Mouse (Mus musculus) heart, embryonic 11.5 days (tissue): ENCODE data around the gene Dnajb4. TPM values are rescaled to one million over a fixed set of nuclear protein-coding genes. Genes with fewer than 3 reads are reported as not detected.

Experiments used
- ATAC-seq: fragments of 200-750 bp; cut with Nextera tagmentation; replicated peaks from 2 replicates; pipeline ENCODE4 v1.8.0; 2017; ENCODE audit warnings: moderate library complexity; ENCODE audit not compliant: insufficient number of reproducible peaks, low FRiP score, low TSS enrichment
- H3K27ac ChIP-seq: fragments of 300-500 bp; sonication (generic); 2 replicates; pipeline ENCODE4 v1.5.1; 2014; ENCODE audit warnings: mild to moderate bottlenecking, low read depth, low read length
- H3K27me3 ChIP-seq: fragments of 300-500 bp; sonication (generic); 2 replicates; pipeline ENCODE4 v1.6.1; 2014; ENCODE audit warnings: mild to moderate bottlenecking, low read length, mixed read lengths; ENCODE audit not compliant: control insufficient read depth, insufficient read depth
- H3K36me3 ChIP-seq: fragments of 300-500 bp; sonication (generic); 2 replicates; pipeline ENCODE4 v1.6.1; 2014; ENCODE audit warnings: mild to moderate bottlenecking, low read length, moderate library complexity, mixed read lengths; ENCODE audit not compliant: control insufficient read depth, insufficient read depth
- H3K4me1 ChIP-seq: fragments of 300-500 bp; sonication (generic); 2 replicates; pipeline ENCODE4 v1.6.1; 2014; ENCODE audit warnings: low read length; ENCODE audit not compliant: control insufficient read depth, insufficient read depth
- H3K4me2 ChIP-seq: fragments of 300-500 bp; sonication (generic); 2 replicates; pipeline ENCODE4 v1.6.1; 2014; ENCODE audit warnings: mild to moderate bottlenecking, moderate library complexity
- H3K4me3 ChIP-seq: fragments of 300-500 bp; sonication (generic); 2 replicates; pipeline ENCODE4 v1.5.1; 2014; ENCODE audit warnings: low read depth, low read length
- H3K9ac ChIP-seq: fragments of 300-500 bp; sonication (generic); 2 replicates; pipeline ENCODE4 v1.6.1; 2014; ENCODE audit warnings: mild to moderate bottlenecking, low read depth, low read length, moderate library complexity
- H3K9me3 ChIP-seq: fragments of 300-500 bp; sonication (generic); replicated peaks from 2 replicates; pipeline ENCODE4 v1.6.1; 2016; ENCODE audit warnings: low read length; ENCODE audit not compliant: control insufficient read depth
- WGBS: fragments of 180-500 bp; shearing (Covaris S2); extraction: QIAGEN DNeasy Blood & Tissue Kit; methylation state at CpG from one replicate; pipeline ENCODE4 v1.1.7; 2014; ENCODE audit not compliant: insufficient replicate concordance; 5-methylcytosine and 5-hydroxymethylcytosine counted together
- polyA plus RNA-seq: library from polyadenylated mRNA; unstranded; fragments of >200 nt; fragmentation: Nextera tagmentation; extraction: Ambion mirVana; gene quantifications from 2 replicates; pipeline ENCODE4 v1.2.1, GENCODE M21; 2014

Gene Dnajb4
- polyA plus RNA-seq, 1 experiment from 2014 or later: 46.2 TPM

- H3K9me3 ChIP-seq: no peaks in the 10 kb centered on the region
- no peak overlapping the region for H3K4me2 ChIP-seq
- no peak overlapping the region for H3K4me3 ChIP-seq
- 89% methylated on average over 1 of the region's 1 CpGs for WGBS
- no peak for ATAC-seq
- H3K27ac ChIP-seq: no peak overlapping the region
- H3K9ac ChIP-seq: no peak overlapping the region
- peaks cover 20% of the 10 kb centered on the region for H3K36me3 ChIP-seq
- no peaks in the 10 kb centered on the region for H3K27me3 ChIP-seq
- H3K4me1 ChIP-seq: no peaks in the 10 kb centered on the region
These were observed 29.5 kb upstream of the Dnajb4 start for GRCm38 (mm10) chr3:152239592-152239991.

DNA sequence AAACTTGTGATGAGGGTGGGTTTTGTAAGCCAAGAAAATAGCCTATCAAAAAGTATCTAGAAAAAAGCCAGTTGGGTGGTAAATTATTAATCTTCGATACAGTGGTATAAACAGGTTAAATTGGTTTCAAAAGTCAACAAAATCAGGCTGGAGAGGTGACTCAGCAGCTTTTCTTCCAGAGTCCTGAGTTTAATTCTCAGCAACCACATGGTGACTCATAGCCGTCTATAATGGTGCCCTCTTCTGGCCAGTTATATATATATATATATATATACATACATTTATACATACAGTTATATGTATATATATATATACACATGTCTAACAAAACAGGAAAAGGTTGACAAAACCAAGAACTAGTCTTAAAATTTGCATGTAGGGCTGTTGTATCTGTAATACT is 28.7 kb upstream of the Dnajb4 start:
- no peak overlapping the region for H3K9ac ChIP-seq
- 0 out of 2 replicates have a peak, but pooled peaks have one; percentile 43 for ATAC-seq
- peaks cover 22% of the 10 kb centered on the region for H3K36me3 ChIP-seq
- no peaks in the 10 kb centered on the region for H3K9me3 ChIP-seq
- no peaks in the 10 kb centered on the region for H3K4me1 ChIP-seq
- H3K27ac ChIP-seq: no peak overlapping the region
- no peak overlapping the region for H3K4me3 ChIP-seq
- WGBS: 66% methylated on average over 2 of the region's 2 CpGs
- H3K4me2 ChIP-seq: no peak overlapping the region
- no peaks in the 10 kb centered on the region for H3K27me3 ChIP-seq

GRCm38 (mm10) chr3:152235805-152236204 is 25.7 kb upstream of the Dnajb4 start:
- Histone ChIP-seq H3K36me3 (peaks cover 26% of the 10 kb centered on the region), H3K4me2 (no peak overlapping the region), H3K4me1 (peaks cover 4% of the 10 kb centered on the region; the same call in 1 of the 2 replicates), H3K9ac (no peak overlapping the region), H3K27ac (no peak overlapping the region), H3K27me3 (no peaks in the 10 kb centered on the region), H3K4me3 (no peak overlapping the region), H3K9me3 (no peaks in the 10 kb centered on the region)
- 92% methylated on average over 1 of the region's 1 CpGs for WGBS
- ATAC-seq: no peak

- peaks cover 24% of the 10 kb centered on the region for H3K36me3 ChIP-seq
- H3K9me3 ChIP-seq: no peaks in the 10 kb centered on the region
- WGBS: 90% methylated on average over 1 of the region's 1 CpGs
These were observed 25.1 kb upstream of the Dnajb4 start for GRCm38 (mm10) chr3:152235238-152235637.

DNA sequence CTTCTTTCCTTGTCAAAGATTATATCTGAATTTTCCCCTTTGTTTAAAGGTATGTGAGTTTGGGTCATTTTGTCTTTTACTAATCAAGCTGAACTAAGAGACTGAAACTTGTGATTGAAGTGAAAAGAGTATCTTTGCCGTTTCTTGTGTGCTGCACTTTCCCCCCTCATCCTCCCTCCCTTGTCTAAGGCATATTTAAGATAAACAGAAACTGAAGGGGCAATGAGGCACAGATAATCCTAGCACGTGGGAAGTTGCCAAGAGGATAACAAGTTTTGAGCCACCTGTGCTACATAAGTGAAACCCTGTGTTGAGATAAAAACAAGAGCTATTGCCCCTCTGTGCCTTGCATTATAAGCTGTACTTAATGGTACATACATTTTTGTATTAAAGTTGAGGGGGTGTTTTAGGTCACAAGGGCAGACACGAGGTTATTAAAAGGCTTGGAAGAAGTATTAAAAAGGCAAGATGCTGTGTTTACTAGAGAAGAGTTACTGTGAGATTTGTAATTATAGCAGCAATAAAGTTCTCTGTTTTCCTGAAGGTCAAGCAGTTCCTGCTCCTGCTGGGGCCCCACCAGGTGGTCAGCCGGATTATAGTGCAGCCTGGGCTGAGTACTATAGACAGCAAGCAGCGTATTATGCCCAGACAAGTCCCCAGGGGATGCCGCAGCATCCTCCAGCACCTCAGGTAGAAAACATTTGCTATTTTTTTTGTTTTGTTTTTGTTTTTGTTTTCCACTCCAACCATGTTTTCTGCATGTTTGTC is 21.4 kb upstream of the Dnajb4 start:
- H3K27ac ChIP-seq: peak overlapping the region; percentile 22; the same call in 1 of the 2 replicates
- H3K4me1 ChIP-seq: peaks cover 4% of the 10 kb centered on the region; the same call in 1 of the 2 replicates
- no peaks in the 10 kb centered on the region for H3K9me3 ChIP-seq
- H3K27me3 ChIP-seq: no peaks in the 10 kb centered on the region
- ATAC-seq: no peak
- H3K4me3 ChIP-seq: no peak overlapping the region
- peaks cover 26% of the 10 kb centered on the region for H3K36me3 ChIP-seq
- WGBS: 58% methylated on average over 6 of the region's 6 CpGs
- no peak overlapping the region for H3K9ac ChIP-seq
- H3K4me2 ChIP-seq: no peak overlapping the region

More at GRCm38 (mm10) chr3:152235238-152235637, 25.1 kb upstream of the Dnajb4 start:
- Histone ChIP-seq H3K4me1 (peaks cover 4% of the 10 kb centered on the region; the same call in 1 of the 2 replicates), H3K9ac (no peak overlapping the region), H3K27me3 (no peaks in the 10 kb centered on the region), H3K4me3 (no peak overlapping the region), H3K4me2 (no peak overlapping the region), H3K27ac (no peak overlapping the region)
- ATAC-seq: no peak

GRCm38 (mm10) chr3:152229271-152229670 is 19.2 kb upstream of the Dnajb4 start:
- no peaks in the 10 kb centered on the region for H3K27me3 ChIP-seq
- no peak overlapping the region for H3K4me2 ChIP-seq
- no peak overlapping the region for H3K4me3 ChIP-seq
- peaks cover 4% of the 10 kb centered on the region; the same call in 1 of the 2 replicates for H3K4me1 ChIP-seq
- no peak overlapping the region for H3K27ac ChIP-seq
- WGBS: 90% methylated on average over 5 of the region's 5 CpGs
- no peak overlapping the region for H3K9ac ChIP-seq
- ATAC-seq: no peak
- peaks cover 31% of the 10 kb centered on the region for H3K36me3 ChIP-seq
- H3K9me3 ChIP-seq: no peaks in the 10 kb centered on the region

- Histone ChIP-seq H3K36me3 (peaks cover 35% of the 10 kb centered on the region), H3K9ac (no peak overlapping the region), H3K9me3 (no peaks in the 10 kb centered on the region), H3K27ac (no peak overlapping the region), H3K4me1 (peaks cover 4% of the 10 kb centered on the region; the same call in 1 of the 2 replicates), H3K27me3 (no peaks in the 10 kb centered on the region), H3K4me3 (no peak overlapping the region), H3K4me2 (no peak overlapping the region)
- WGBS: 86% methylated on average over 7 of the region's 7 CpGs
- ATAC-seq: no peak
These were observed 18.7 kb upstream of the Dnajb4 start for GRCm38 (mm10) chr3:152228843-152229242.

GRCm38 (mm10) chr3:152225906-152226305 is 15.8 kb upstream of the Dnajb4 start:
- H3K27me3 ChIP-seq: no peaks in the 10 kb centered on the region
- no peak for ATAC-seq
- H3K9ac ChIP-seq: no peak overlapping the region
- H3K9me3 ChIP-seq: no peaks in the 10 kb centered on the region
- no peak overlapping the region for H3K4me2 ChIP-seq
- no peak overlapping the region for H3K27ac ChIP-seq
- WGBS: 92% methylated on average over 7 of the region's 7 CpGs
- peaks cover 47% of the 10 kb centered on the region for H3K36me3 ChIP-seq
- H3K4me1 ChIP-seq: no peaks in the 10 kb centered on the region
- no peak overlapping the region for H3K4me3 ChIP-seq

DNA sequence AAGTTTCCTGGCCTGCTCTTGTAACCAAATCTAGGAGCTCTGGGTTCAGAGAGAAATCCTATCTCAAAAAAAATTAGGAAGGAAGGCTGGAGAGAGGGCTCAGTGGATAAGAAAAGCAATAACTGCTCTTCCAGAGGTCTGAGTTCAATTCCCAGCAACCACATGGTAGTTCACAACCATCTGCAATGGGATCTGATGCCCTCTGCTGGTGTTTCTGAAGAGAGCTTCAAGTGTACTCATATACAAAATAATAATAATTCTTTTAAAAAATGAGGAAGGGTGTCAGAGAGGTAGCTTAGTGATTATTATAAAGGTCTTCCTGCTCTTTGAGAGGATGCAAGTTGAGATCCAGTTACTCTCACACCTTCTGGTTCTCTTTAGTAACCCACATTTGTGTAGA is 14.8 kb upstream of the Dnajb4 start:
- Histone ChIP-seq H3K4me3 (no peak overlapping the region), H3K27me3 (no peaks in the 10 kb centered on the region), H3K27ac (no peak overlapping the region), H3K36me3 (peaks cover 50% of the 10 kb centered on the region), H3K9ac (no peak overlapping the region), H3K4me1 (no peaks in the 10 kb centered on the region), H3K9me3 (no peaks in the 10 kb centered on the region), H3K4me2 (no peak overlapping the region)
- ATAC-seq: no peak
